Mouse (Mus musculus) brain, adult 10 weeks (tissue): ENCODE measurements around the gene Dnlz. TPM values are rescaled to one million over a fixed set of nuclear protein-coding genes. Genes with fewer than 3 reads are reported as not detected.

Experiments
- polyA plus RNA-seq: library from polyadenylated mRNA; stranded (reverse); fragments of 350-450 nt; fragmentation: Illumina TruSeq; extraction: RNeasy Lipid Tissue Mini Kit (QIAGEN cat#74804); gene quantifications from one replicate; pipeline ENCODE4 v1.2.3, GENCODE M21; 2015; ENCODE audit warnings: low read depth, low replicate concordance

Dnlz gene
- 30.2 TPM for polyA plus RNA-seq

GRCm38 (mm10) chr2:26351358-26352290 is at the start of gene Dnlz:
Gene Dnlz, minus strand, starts transcription at chr2:26352110.

GRCm38 (mm10) chr2:26389154-26389690 is 37.3 kb upstream of the Dnlz start, which contains the start of the genes Entr1 and Pmpca:
Gene Entr1, minus strand, starts transcription at chr2:26389316.
Gene Pmpca, plus strand, starts transcription at chr2:26389339.

GRCm38 (mm10) chr2:26380131-26380771 is 28.3 kb upstream of the Dnlz start, which contains the start of gene Snapc4:
Gene Snapc4, minus strand, starts transcription at chr2:26380653.

GRCm38 (mm10) chr2:26360772-26361171 is 8.9 kb upstream of the Dnlz start, which contains the start of gene Card9:
Gene Card9, minus strand, starts transcription at chr2:26360918.

GRCm38 (mm10) chr2:26315072-26315924 is 36.6 kb downstream of the Dnlz start, which contains the start of gene Gpsm1:
Gene Gpsm1, plus strand, starts transcription at chr2:26315515.

Other genes starting within 250 kb of the Dnlz start
- gene Nacc2, start 228.9 kb downstream of the Dnlz start, polyA plus RNA-seq, result 55.2 TPM
- 0.30 TPM for gene Lhx3, start 143.8 kb downstream of the Dnlz start, polyA plus RNA-seq
- gene Qsox2, start 114.6 kb downstream of the Dnlz start, polyA plus RNA-seq, result 18.2 TPM
- gene Ccdc187, start 57.6 kb downstream of the Dnlz start, polyA plus RNA-seq, result 2.7 TPM
- gene Gpsm1, start 36.6 kb downstream of the Dnlz start, polyA plus RNA-seq, result 41.0 TPM
- gene Card9, start 8.8 kb upstream of the Dnlz start, polyA plus RNA-seq, result 2.3 TPM
- gene Snapc4, start 28.5 kb upstream of the Dnlz start, polyA plus RNA-seq, result 45.4 TPM
- gene Entr1, start 37.2 kb upstream of the Dnlz start, polyA plus RNA-seq, result 131 TPM
- gene Pmpca, start 37.2 kb upstream of the Dnlz start, polyA plus RNA-seq, result 81.1 TPM
- gene Inpp5e, start 57.1 kb upstream of the Dnlz start, polyA plus RNA-seq, result 18.1 TPM
- gene Sec16a, start 93.1 kb upstream of the Dnlz start, polyA plus RNA-seq, result 26.0 TPM
- gene Notch1, start 164.6 kb upstream of the Dnlz start, polyA plus RNA-seq, result 7.8 TPM
- 88.0 TPM for gene Egfl7, start 227.9 kb upstream of the Dnlz start, polyA plus RNA-seq
- not detected for gene Gm20532, start 234.5 kb upstream of the Dnlz start, polyA plus RNA-seq